Mouse (Mus musculus): Measurements from ENCODE around the gene Cbln1. TPM values are rescaled to one million over a fixed set of nuclear protein-coding genes. Genes with fewer than 3 reads are reported as not detected.

The Cbln1 gene
- total RNA-seq, 1 experiment from 2014 or later, result not detected

GRCm38 (mm10) chr8:87471603-87472270 lies 672 bp downstream of the Cbln1 start:
- no peak for ATAC-seq (replicated peaks in 1 of 2; ENCODE audit: insufficient read depth in 1 of 2, low FRiP score in 2 of 2, low TSS enrichment in 1 of 2, low read depth in 1 of 2, poor library complexity in 2 of 2, severe bottlenecking in 2 of 2)

GRCm38 (mm10) chr8:87470834-87471602 lies 1.4 kb downstream of the Cbln1 start:
- no peak for ATAC-seq (replicated peaks in 1 of 2; ENCODE audit: insufficient read depth in 1 of 2, low FRiP score in 2 of 2, low TSS enrichment in 1 of 2, low read depth in 1 of 2, poor library complexity in 2 of 2, severe bottlenecking in 2 of 2)

GRCm38 (mm10) chr8:87469931-87470833 lies 2.2 kb downstream of the Cbln1 start:
- ATAC-seq (replicated peaks in 1 of 2; ENCODE audit: insufficient read depth in 1 of 2, low FRiP score in 2 of 2, low TSS enrichment in 1 of 2, low read depth in 1 of 2, poor library complexity in 2 of 2, severe bottlenecking in 2 of 2), result no peak

- no peak for ATAC-seq (replicated peaks in 1 of 2; ENCODE audit: insufficient read depth in 1 of 2, low FRiP score in 2 of 2, low TSS enrichment in 1 of 2, low read depth in 1 of 2, poor library complexity in 2 of 2, severe bottlenecking in 2 of 2)
These were observed 3.2 kb downstream of the Cbln1 start for GRCm38 (mm10) chr8:87468958-87469815.

- ATAC-seq (replicated peaks in 1 of 2; ENCODE audit: insufficient read depth in 1 of 2, low FRiP score in 2 of 2, low TSS enrichment in 1 of 2, low read depth in 1 of 2, poor library complexity in 2 of 2, severe bottlenecking in 2 of 2), result no peak
These were observed 3.9 kb downstream of the Cbln1 start for GRCm38 (mm10) chr8:87468416-87468957.

GRCm38 (mm10) chr8:87467906-87468305 lies 4.5 kb downstream of the Cbln1 start:
- ATAC-seq (replicated peaks in 1 of 2; ENCODE audit: insufficient read depth in 1 of 2, low FRiP score in 2 of 2, low TSS enrichment in 1 of 2, low read depth in 1 of 2, poor library complexity in 2 of 2, severe bottlenecking in 2 of 2), result no peak

GRCm38 (mm10) chr8:87466936-87467602 lies 5.3 kb downstream of the Cbln1 start:
- no peak for ATAC-seq (replicated peaks in 1 of 2; ENCODE audit: insufficient read depth in 1 of 2, low FRiP score in 2 of 2, low TSS enrichment in 1 of 2, low read depth in 1 of 2, poor library complexity in 2 of 2, severe bottlenecking in 2 of 2)

- ATAC-seq (replicated peaks in 1 of 2; ENCODE audit: insufficient read depth in 1 of 2, low FRiP score in 2 of 2, low TSS enrichment in 1 of 2, low read depth in 1 of 2, poor library complexity in 2 of 2, severe bottlenecking in 2 of 2), result no peak
These were observed 6.1 kb downstream of the Cbln1 start for GRCm38 (mm10) chr8:87466335-87466734.

- ATAC-seq (replicated peaks in 1 of 2; ENCODE audit: insufficient read depth in 1 of 2, low FRiP score in 2 of 2, low TSS enrichment in 1 of 2, low read depth in 1 of 2, poor library complexity in 2 of 2, severe bottlenecking in 2 of 2), result no peak
These were observed 8.0 kb downstream of the Cbln1 start for GRCm38 (mm10) chr8:87464446-87464845.

GRCm38 (mm10) chr8:87461801-87462200 lies 10.6 kb downstream of the Cbln1 start:
- ATAC-seq (replicated peaks in 1 of 2; ENCODE audit: insufficient read depth in 1 of 2, low FRiP score in 2 of 2, low TSS enrichment in 1 of 2, low read depth in 1 of 2, poor library complexity in 2 of 2, severe bottlenecking in 2 of 2), result no peak

- no peak for ATAC-seq (replicated peaks in 1 of 2; ENCODE audit: insufficient read depth in 1 of 2, low FRiP score in 2 of 2, low TSS enrichment in 1 of 2, low read depth in 1 of 2, poor library complexity in 2 of 2, severe bottlenecking in 2 of 2)
These were observed 15.5 kb downstream of the Cbln1 start for GRCm38 (mm10) chr8:87456949-87457348.

- ATAC-seq (replicated peaks in 1 of 2; ENCODE audit: insufficient read depth in 1 of 2, low FRiP score in 2 of 2, low TSS enrichment in 1 of 2, low read depth in 1 of 2, poor library complexity in 2 of 2, severe bottlenecking in 2 of 2), result no peak
These were observed 19.6 kb downstream of the Cbln1 start for GRCm38 (mm10) chr8:87452815-87453214.

GRCm38 (mm10) chr8:87451737-87452136 lies 20.7 kb downstream of the Cbln1 start:
- no peak for ATAC-seq (replicated peaks in 1 of 2; ENCODE audit: insufficient read depth in 1 of 2, low FRiP score in 2 of 2, low TSS enrichment in 1 of 2, low read depth in 1 of 2, poor library complexity in 2 of 2, severe bottlenecking in 2 of 2)

GRCm38 (mm10) chr8:87434592-87434991 lies 37.8 kb downstream of the Cbln1 start:
- no peak for ATAC-seq (replicated peaks in 1 of 2; ENCODE audit: insufficient read depth in 1 of 2, low FRiP score in 2 of 2, low TSS enrichment in 1 of 2, low read depth in 1 of 2, poor library complexity in 2 of 2, severe bottlenecking in 2 of 2)

GRCm38 (mm10) chr8:87427188-87427587 lies 45.2 kb downstream of the Cbln1 start:
- ATAC-seq (replicated peaks in 1 of 2; ENCODE audit: insufficient read depth in 1 of 2, low FRiP score in 2 of 2, low TSS enrichment in 1 of 2, low read depth in 1 of 2, poor library complexity in 2 of 2, severe bottlenecking in 2 of 2), result no peak

- no peak for ATAC-seq (replicated peaks in 1 of 2; ENCODE audit: insufficient read depth in 1 of 2, low FRiP score in 2 of 2, low TSS enrichment in 1 of 2, low read depth in 1 of 2, poor library complexity in 2 of 2, severe bottlenecking in 2 of 2)
These were observed 47.7 kb downstream of the Cbln1 start for GRCm38 (mm10) chr8:87424706-87425105.

All from hematopoietic stem cell, adult 5-6 weeks (primary cell).